Mouse (Mus musculus) heart, embryonic 10.5 days (tissue): Measurements from ENCODE around the gene Mgrn1. TPM values are rescaled to one million over a fixed set of nuclear protein-coding genes. Genes with fewer than 3 reads are reported as not detected.

ENCODE experiments used
- DNase-seq: peaks from one replicate; pipeline ENCODE4 v3.0.0-alpha.2; 2017; ENCODE audit warnings: low spot score
- H3K27ac ChIP-seq: fragments of 300-500 bp; sonication (generic); 2 replicates; pipeline ENCODE4 v1.5.1; 2016; ENCODE audit warnings: mild to moderate bottlenecking
- H3K27me3 ChIP-seq: fragments of 300-500 bp; sonication (generic); 2 replicates; pipeline ENCODE4 v1.6.1; 2016; ENCODE audit warnings: mild to moderate bottlenecking; ENCODE audit not compliant: poor library complexity, insufficient read depth, severe bottlenecking
- H3K36me3 ChIP-seq: fragments of 300-500 bp; sonication (generic); 2 replicates; pipeline ENCODE4 v1.6.1; 2016; ENCODE audit warnings: mild to moderate bottlenecking, moderate library complexity
- H3K4me1 ChIP-seq: fragments of 300-500 bp; sonication (generic); 2 replicates; pipeline ENCODE4 v1.6.1; 2016; ENCODE audit warnings: mild to moderate bottlenecking
- H3K4me3 ChIP-seq: fragments of 300-500 bp; sonication (generic); 2 replicates; pipeline ENCODE4 v1.5.1; 2016; ENCODE audit warnings: mild to moderate bottlenecking, moderate library complexity
- H3K9me3 ChIP-seq: fragments of 300-500 bp; sonication (generic); 2 replicates; pipeline ENCODE4 v1.6.1; 2016; ENCODE audit warnings: mild to moderate bottlenecking, moderate library complexity
- WGBS: fragments of 180-500 bp; shearing (Covaris S2); methylation state at CpG from one replicate; pipeline ENCODE4 v1.1.7; 2016; 5-methylcytosine and 5-hydroxymethylcytosine counted together
- polyA plus RNA-seq: library from polyadenylated mRNA; unstranded; fragments of >200 nt; fragmentation: Nextera tagmentation; extraction: Ambion mirVana; gene quantifications from 2 replicates; pipeline ENCODE4 v1.2.1, GENCODE M21; 2016

Mgrn1 gene
- polyA plus RNA-seq, 1 experiment from 2014 or later = 96.2 TPM

- Histone ChIP-seq H3K4me1 (peaks cover 21% of the 10 kb centered on the region), H3K36me3 (peaks cover 16% of the 10 kb centered on the region), H3K9me3 (no peaks in the 10 kb centered on the region), H3K4me3 (no peak overlapping the region), H3K27me3 (no peaks in the 10 kb centered on the region), H3K27ac (no peak overlapping the region)
- DNase-seq = no peak
- 71% methylated on average over 7 of the region's 7 CpGs for WGBS
These were observed 19.9 kb upstream of the Mgrn1 start for GRCm38 (mm10) chr16:4866101-4866695.

- no peak overlapping the region for H3K27ac ChIP-seq
- H3K4me3 ChIP-seq = no peak overlapping the region
- peaks cover 40% of the 10 kb centered on the region for H3K36me3 ChIP-seq
- WGBS = 81% methylated on average over 5 of the region's 5 CpGs
- no peaks in the 10 kb centered on the region for H3K27me3 ChIP-seq
- peaks cover 11% of the 10 kb centered on the region for H3K4me1 ChIP-seq
- no peaks in the 10 kb centered on the region for H3K9me3 ChIP-seq
- DNase-seq = no peak
These were observed 15.6 kb upstream of the Mgrn1 start for GRCm38 (mm10) chr16:4870490-4870889.

- Histone ChIP-seq H3K36me3 (peaks cover 52% of the 10 kb centered on the region), H3K27me3 (no peaks in the 10 kb centered on the region), H3K9me3 (no peaks in the 10 kb centered on the region), H3K27ac (no peak overlapping the region), H3K4me3 (no peak overlapping the region), H3K4me1 (peaks cover 22% of the 10 kb centered on the region)
- 67% methylated on average over 2 of the region's 2 CpGs for WGBS
- DNase-seq = no peak
These were observed 14.1 kb upstream of the Mgrn1 start for GRCm38 (mm10) chr16:4871926-4872325.

GRCm38 (mm10) chr16:4875198-4876032 lies 10.6 kb upstream of the Mgrn1 start:
- Histone ChIP-seq H3K27me3 (no peaks in the 10 kb centered on the region), H3K4me3 (no peak overlapping the region), H3K9me3 (no peaks in the 10 kb centered on the region), H3K36me3 (peaks cover 38% of the 10 kb centered on the region), H3K4me1 (peaks cover 39% of the 10 kb centered on the region), H3K27ac (peak overlapping the region; percentile 56; the same call in 1 of the 2 replicates)
- WGBS = 83% methylated on average over 23 of the region's 23 CpGs
- no peak for DNase-seq

GRCm38 (mm10) chr16:4876033-4876680 lies 9.9 kb upstream of the Mgrn1 start:
- 82% methylated on average over 8 of the region's 8 CpGs for WGBS
- H3K9me3 ChIP-seq = no peaks in the 10 kb centered on the region
- peak overlapping the region; percentile 56; the same call in 1 of the 2 replicates for H3K27ac ChIP-seq
- peaks cover 42% of the 10 kb centered on the region for H3K4me1 ChIP-seq
- H3K4me3 ChIP-seq = no peak overlapping the region
- H3K27me3 ChIP-seq = no peaks in the 10 kb centered on the region
- peaks cover 36% of the 10 kb centered on the region for H3K36me3 ChIP-seq
- DNase-seq = no peak

GRCm38 (mm10) chr16:4877195-4877594 lies 8.9 kb upstream of the Mgrn1 start:
- peaks cover 36% of the 10 kb centered on the region for H3K36me3 ChIP-seq
- 78% methylated on average over 4 of the region's 4 CpGs for WGBS
- no peaks in the 10 kb centered on the region for H3K27me3 ChIP-seq
- no peaks in the 10 kb centered on the region for H3K9me3 ChIP-seq
- H3K4me1 ChIP-seq = peaks cover 49% of the 10 kb centered on the region
- peak overlapping the region; percentile 98; the same call in 1 of the 2 replicates for H3K27ac ChIP-seq
- no peak for DNase-seq
- H3K4me3 ChIP-seq = no peak overlapping the region

GRCm38 (mm10) chr16:4877701-4878100 lies 8.3 kb upstream of the Mgrn1 start:
- H3K27ac ChIP-seq = peak overlapping the region; percentile 98
- DNase-seq = no peak
- H3K4me1 ChIP-seq = peaks cover 49% of the 10 kb centered on the region
- H3K4me3 ChIP-seq = peak overlapping the region; percentile 93
- 82% methylated on average over 3 of the region's 3 CpGs for WGBS
- no peaks in the 10 kb centered on the region for H3K27me3 ChIP-seq
- no peaks in the 10 kb centered on the region for H3K9me3 ChIP-seq
- H3K36me3 ChIP-seq = peaks cover 36% of the 10 kb centered on the region

- Histone ChIP-seq H3K27me3 (no peaks in the 10 kb centered on the region), H3K4me3 (peak overlapping the region; percentile 93), H3K36me3 (peaks cover 34% of the 10 kb centered on the region), H3K27ac (peak overlapping the region; percentile 98), H3K9me3 (no peaks in the 10 kb centered on the region), H3K4me1 (peaks cover 49% of the 10 kb centered on the region)
- no peak for DNase-seq
- 24% methylated on average over 5 of the region's 5 CpGs for whole genome bisulfite sequencing
These were observed 7.7 kb upstream of the Mgrn1 start for GRCm38 (mm10) chr16:4878192-4878885.

- under 1% methylated on average over 54 of the region's 54 CpGs for WGBS
- no peaks in the 10 kb centered on the region for H3K27me3 ChIP-seq
- H3K36me3 ChIP-seq = peaks cover 25% of the 10 kb centered on the region
- H3K9me3 ChIP-seq = no peaks in the 10 kb centered on the region
- DNase-seq = no peak
- H3K4me3 ChIP-seq = peak overlapping the region; percentile 93
- peaks cover 49% of the 10 kb centered on the region for H3K4me1 ChIP-seq
- H3K27ac ChIP-seq = peak overlapping the region; percentile 98
These were observed 6.8 kb upstream of the Mgrn1 start for GRCm38 (mm10) chr16:4879101-4879707.

- H3K4me1 ChIP-seq = peaks cover 49% of the 10 kb centered on the region
- peaks cover 20% of the 10 kb centered on the region for H3K36me3 ChIP-seq
- under 1% methylated on average over 40 of the region's 40 CpGs for WGBS
- H3K27ac ChIP-seq = peak overlapping the region; percentile 98
- no peaks in the 10 kb centered on the region for H3K9me3 ChIP-seq
- no peaks in the 10 kb centered on the region for H3K27me3 ChIP-seq
- peak overlapping the region; percentile 93 for H3K4me3 ChIP-seq
- DNase-seq = peak; percentile 94
These were observed 6.3 kb upstream of the Mgrn1 start for GRCm38 (mm10) chr16:4879708-4880124.

- Histone ChIP-seq H3K27ac (peak within 1 kb of the TSS; percentile 98), H3K4me1 (peaks cover 53% of the 10 kb centered on the region), H3K4me3 (peak within 1 kb of the TSS; percentile 93), H3K27me3 (no peaks in the 10 kb centered on the region), H3K9me3 (no peaks in the 10 kb centered on the region), H3K36me3 (peaks cover 14% of the 10 kb centered on the region)
- WGBS = under 1% methylated on average over 48 of the region's 48 CpGs
- peak; percentile 100 for DNase-seq
These were observed 5.8 kb upstream of the Mgrn1 start, which contains the start of gene Ubald1 for GRCm38 (mm10) chr16:4880136-4880825. TSS of gene Ubald1 (minus strand) at chr16:4880315.
